ENCODE assay signal across 9 mouse cellular contexts in genomic region chr17:24455523-24456206, GRCm38 (mm10). TPM values are rescaled to one million over a fixed set of nuclear protein-coding genes. Genes with fewer than 3 reads are reported as not detected.
DNase-seq lines count a peak whose midpoint lies in the region; ATAC-seq and TF ChIP-seq lines count a peak whose summit lies in the region.
"Not testable (repeated sequence)": the region's sequence is repeated elsewhere in the genome, so short reads cannot be mapped to it uniquely, and the experiment has no call there.
"Had no signal": no experiment of that assay in that cellular context is flagged by ENCODE, and none has a peak within 500 bp of the region (broad histone marks: within the 10 kb centered on the region; RNA-seq: fewer than 3 reads in every experiment).

No protein-coding gene starts in this region.

- ATAC-seq in embryonic facial prominence, embryonic 15.5 days (ENCODE audit: insufficient number of reproducible peaks, low FRiP score, low TSS enrichment, low read depth); limb, embryonic 11.5 days (ENCODE audit: insufficient number of reproducible peaks, low FRiP score, low TSS enrichment, low read depth): not testable (repeated sequence)
- 0 out of 2 replicates have a peak, but pooled peaks have one; percentile 0 for ATAC-seq in heart, embryonic 12.5 days (ENCODE audit: insufficient number of reproducible peaks, low FRiP score)
- ATAC-seq in lung, embryonic 15.5 days (ENCODE audit: borderline replicate concordance, extremely low read depth, low FRiP score, low TSS enrichment), result peak; percentile 38; the same call in 1 of the 2 replicates

- peak overlapping the region; percentile 57 for H3ac ChIP-seq in myocyte (ENCODE audit: control insufficient read depth, insufficient read length)

- H3K9ac ChIP-seq in ES-E14 (ENCODE audit: insufficient read depth, low read depth, low read length, poor library complexity, severe bottlenecking), result peak overlapping the region; percentile 25; the same call in 1 of the 2 replicates
- H3K9ac ChIP-seq in embryonic facial prominence, embryonic 15.5 days; heart, embryonic 12.5 days; limb, embryonic 11.5 days (ENCODE audit: low read length); lung, embryonic 15.5 days: not testable (repeated sequence)

- not testable (repeated sequence) for DNase-seq in ES-E14 (ENCODE audit: low read depth, low spot score); limb, embryonic 11.5 days (ENCODE audit: low spot score)
- peak; percentile 43 for DNase-seq in induced T-regulatory cell, adult 2 months (ENCODE audit: low read depth)
- peak; percentile 36 for DNase-seq in thymus, postnatal 4 days

- WGBS in embryonic facial prominence, embryonic 15.5 days, result 47% methylated on average over 10 of the region's 10 CpGs
- WGBS in heart, embryonic 12.5 days, result 56% methylated on average over 10 of the region's 10 CpGs
- WGBS in limb, embryonic 11.5 days, result 57% methylated on average over 10 of the region's 10 CpGs
- 51% methylated on average over 10 of the region's 10 CpGs for WGBS in lung, embryonic 15.5 days

- not testable (repeated sequence) for H3K27ac ChIP-seq in ES-E14 (ENCODE audit: insufficient read depth, low read depth, low read length, poor library complexity, severe bottlenecking); limb, embryonic 11.5 days (replicated peaks; ENCODE audit: low read depth, low read length)
- peak overlapping the region; percentile 72 for H3K27ac ChIP-seq in embryonic facial prominence, embryonic 15.5 days (replicated peaks)
- peak overlapping the region; percentile 68 for H3K27ac ChIP-seq in heart, embryonic 12.5 days (ENCODE audit: poor library complexity, severe bottlenecking)
- H3K27ac ChIP-seq in lung, embryonic 15.5 days, result peak overlapping the region; percentile 97

- peak overlapping the region; percentile 42 for H3K4me2 ChIP-seq in embryonic facial prominence, embryonic 15.5 days (replicated peaks)
- peak overlapping the region; percentile 76 for H3K4me2 ChIP-seq in heart, embryonic 12.5 days
- H3K4me2 ChIP-seq in limb, embryonic 11.5 days (ENCODE audit: low read depth, severe bottlenecking), result not testable (repeated sequence)
- peak overlapping the region; percentile 47 for H3K4me2 ChIP-seq in lung, embryonic 15.5 days
- H3K4me2 ChIP-seq in myocyte (ENCODE audit: low read depth), result peak overlapping the region; percentile 36

- not testable (repeated sequence) for H3K27me3 ChIP-seq in embryonic facial prominence, embryonic 15.5 days; heart, embryonic 12.5 days (replicated peaks); limb, embryonic 11.5 days (ENCODE audit: control insufficient read depth, insufficient read depth, low read length); lung, embryonic 15.5 days; myocyte (ENCODE audit: control insufficient read depth, insufficient read depth, insufficient read length)

- in situ Hi-C loops in ES-E14 (cut with MboI; ENCODE audit: low sequenced_read_pairs in 2 of 2, unreplicated experiment in 2 of 2), result not testable (repeated sequence)

- TF ChIP-seq POLR2A in myocyte (IDR thresholded peaks at IDR 0.05; ENCODE audit: insufficient read length, low read depth), result not testable (repeated sequence)

- H3K4me1 ChIP-seq in ES-E14 (ENCODE audit: control insufficient read depth in 2 of 2, insufficient read depth in 2 of 2, low read length in 2 of 2, poor library complexity in 1 of 2); limb, embryonic 11.5 days (ENCODE audit: control insufficient read depth, insufficient read depth, low read length): not testable (repeated sequence)
- H3K4me1 ChIP-seq in embryonic facial prominence, embryonic 15.5 days, result peaks cover 18% of the 10 kb centered on the region; the same call in 1 of the 2 replicates
- peaks cover 13% of the 10 kb centered on the region for H3K4me1 ChIP-seq in heart, embryonic 12.5 days (replicated peaks)
- peaks cover 18% of the 10 kb centered on the region for H3K4me1 ChIP-seq in lung, embryonic 15.5 days

- H3K9me3 ChIP-seq in ES-E14 (ENCODE audit: control insufficient read depth, insufficient read depth, low read depth, low read length); embryonic facial prominence, embryonic 15.5 days (replicated peaks); heart, embryonic 12.5 days (replicated peaks); limb, embryonic 11.5 days (ENCODE audit: control insufficient read depth, low read length); lung, embryonic 15.5 days: not testable (repeated sequence)

- H3K36me3 ChIP-seq in ES-E14 (ENCODE audit: control insufficient read depth, insufficient read depth, low read length, poor library complexity, severe bottlenecking); limb, embryonic 11.5 days (ENCODE audit: control insufficient read depth, insufficient read depth, low read length); lung, embryonic 15.5 days; myocyte (ENCODE audit: control insufficient read depth, insufficient read depth): not testable (repeated sequence)
- peaks cover 12% of the 10 kb centered on the region for H3K36me3 ChIP-seq in embryonic facial prominence, embryonic 15.5 days
- peaks cover 10% of the 10 kb centered on the region for H3K36me3 ChIP-seq in heart, embryonic 12.5 days

- peaks cover 25% of the 10 kb centered on the region for H3K79me2 ChIP-seq in myocyte (ENCODE audit: control insufficient read depth, insufficient read depth)

- peak overlapping the region; percentile 3 to 12; a peak in 2 of 4 replicates for H3K4me3 ChIP-seq in ES-E14 (ENCODE audit: insufficient read depth in 1 of 2, low read depth in 1 of 2, low read length in 2 of 2, poor library complexity in 1 of 2, severe bottlenecking in 1 of 2)
- H3K4me3 ChIP-seq in embryonic facial prominence, embryonic 15.5 days (replicated peaks), result peak overlapping the region; percentile 71
- peak overlapping the region; percentile 79; the same call in 1 of the 2 replicates for H3K4me3 ChIP-seq in heart, embryonic 12.5 days
- peak overlapping the region; percentile 83; the same call in 1 of the 2 replicates for H3K4me3 ChIP-seq in limb, embryonic 11.5 days (ENCODE audit: low read depth, low read length)
- H3K4me3 ChIP-seq in lung, embryonic 15.5 days, result peak overlapping the region; percentile 79
- H3K4me3 ChIP-seq in myocyte, result peak overlapping the region; percentile 75

RNA-seq across cellular contexts. Expression of gene Dnase1l2, which starts 12.8 kb away (rescaled TPM):
- 1.2 and 1.8 TPM in 2 replicates for total RNA-seq in ES-E14 (2012; rRNA removed)
- 13.0 and 17.2 TPM in 2 replicates for polyA plus RNA-seq in embryonic facial prominence, embryonic 15.5 days (2015; fragmentation: Nextera tagmentation; extraction: Ambion mirVana)
- 2.3 and 2.4 TPM in 2 replicates for polyA plus RNA-seq in heart, embryonic 12.5 days (2016; fragmentation: Nextera tagmentation; extraction: Ambion mirVana)
- polyA plus RNA-seq in limb, embryonic 11.5 days (2014; fragmentation: Nextera tagmentation; extraction: Ambion mirVana), result 1.7 and 2.4 TPM in 2 replicates
- polyA plus RNA-seq in lung, embryonic 15.5 days (2015; fragmentation: Nextera tagmentation; extraction: Ambion mirVana), result 1.9 and 2.0 TPM in 2 replicates
- 1.0 TPM for polyA plus RNA-seq in myocyte (2012; fragmentation: generic; extraction: Trizol)

RNA-seq across cellular contexts. Expression of gene E4f1, which starts 14.4 kb away (rescaled TPM):
- total RNA-seq in ES-E14 (2012; rRNA removed), result 23.4 and 38.2 TPM in 2 replicates
- 37.0 and 39.8 TPM in 2 replicates for polyA plus RNA-seq in embryonic facial prominence, embryonic 15.5 days (2015; fragmentation: Nextera tagmentation; extraction: Ambion mirVana)
- polyA plus RNA-seq in heart, embryonic 12.5 days (2016; fragmentation: Nextera tagmentation; extraction: Ambion mirVana), result 22.2 and 22.5 TPM in 2 replicates
- polyA plus RNA-seq in limb, embryonic 11.5 days (2014; fragmentation: Nextera tagmentation; extraction: Ambion mirVana), result 23.9 and 26.3 TPM in 2 replicates
- polyA plus RNA-seq in lung, embryonic 15.5 days (2015; fragmentation: Nextera tagmentation; extraction: Ambion mirVana), result 26.0 and 35.4 TPM in 2 replicates
- polyA plus RNA-seq in myocyte (2012; fragmentation: generic; extraction: Trizol), result 18.7 TPM

RNA-seq across cellular contexts. Expression of gene Pgp, which starts 14.5 kb away (rescaled TPM):
- total RNA-seq in ES-E14 (2012; rRNA removed), result 12.8 and 16.6 TPM in 2 replicates
- 48.9 and 50.6 TPM in 2 replicates for polyA plus RNA-seq in embryonic facial prominence, embryonic 15.5 days (2015; fragmentation: Nextera tagmentation; extraction: Ambion mirVana)
- polyA plus RNA-seq in heart, embryonic 12.5 days (2016; fragmentation: Nextera tagmentation; extraction: Ambion mirVana), result 71.9 and 73.7 TPM in 2 replicates
- 64.1 and 67.3 TPM in 2 replicates for polyA plus RNA-seq in limb, embryonic 11.5 days (2014; fragmentation: Nextera tagmentation; extraction: Ambion mirVana)
- polyA plus RNA-seq in lung, embryonic 15.5 days (2015; fragmentation: Nextera tagmentation; extraction: Ambion mirVana), result 56.2 and 57.4 TPM in 2 replicates
- polyA plus RNA-seq in myocyte (2012; fragmentation: generic; extraction: Trizol), result 53.7 TPM

RNA-seq across cellular contexts. Expression of gene Bricd5, which starts 18.0 kb away (rescaled TPM):
- 1.2 and 1.4 TPM in 2 replicates for total RNA-seq in ES-E14 (2012; rRNA removed)
- 0.43 and 0.44 TPM in 2 replicates for polyA plus RNA-seq in embryonic facial prominence, embryonic 15.5 days (2015; fragmentation: Nextera tagmentation; extraction: Ambion mirVana)
- not detected in 2 replicates for polyA plus RNA-seq in heart, embryonic 12.5 days (2016; fragmentation: Nextera tagmentation; extraction: Ambion mirVana)
- polyA plus RNA-seq in limb, embryonic 11.5 days (2014; fragmentation: Nextera tagmentation; extraction: Ambion mirVana), result 0.21 and 0.51 TPM in 2 replicates
- polyA plus RNA-seq in lung, embryonic 15.5 days (2015; fragmentation: Nextera tagmentation; extraction: Ambion mirVana), result not detected in 2 replicates
- polyA plus RNA-seq in myocyte (2012; fragmentation: generic; extraction: Trizol), result 0.53 TPM
- polyA plus RNA-seq: inflammation-experienced regulatory T-cells, adult 6 months had no signal

RNA-seq across cellular contexts. Expression of gene Mlst8, which starts 23.2 kb away (rescaled TPM):
- total RNA-seq in ES-E14 (2012; rRNA removed), result 24.2 and 32.8 TPM in 2 replicates
- polyA plus RNA-seq in embryonic facial prominence, embryonic 15.5 days (2015; fragmentation: Nextera tagmentation; extraction: Ambion mirVana), result 27.2 and 28.8 TPM in 2 replicates
- 17.8 and 20.5 TPM in 2 replicates for polyA plus RNA-seq in heart, embryonic 12.5 days (2016; fragmentation: Nextera tagmentation; extraction: Ambion mirVana)
- polyA plus RNA-seq in limb, embryonic 11.5 days (2014; fragmentation: Nextera tagmentation; extraction: Ambion mirVana), result 30.3 and 36.2 TPM in 2 replicates
- polyA plus RNA-seq in lung, embryonic 15.5 days (2015; fragmentation: Nextera tagmentation; extraction: Ambion mirVana), result 31.6 and 34.5 TPM in 2 replicates
- 16.5 TPM for polyA plus RNA-seq in myocyte (2012; fragmentation: generic; extraction: Trizol)

Comparison
In these comparisons a context has a peak if more than half of its experiments do, and no peak if none do; other contexts are left out.
1. H3K4me3 ChIP-seq: peak in every context shown above with its lines; median percentile 83 in limb, embryonic 11.5 days; 79 in heart, embryonic 12.5 days; 79 in lung, embryonic 15.5 days; 75 in myocyte; 71 in embryonic facial prominence, embryonic 15.5 days; 8 in ES-E14.